Mouse (Mus musculus): ENCODE data around the gene Nacc1. TPM values are rescaled to one million over a fixed set of nuclear protein-coding genes. Genes with fewer than 3 reads are reported as not detected.
A peak's percentile ranks its signal among the peaks of the same experiment; 100 is the strongest.

The Nacc1 gene
- polyA plus RNA-seq, 1 experiment from 2014 or later: 109 TPM

GRCm38 (mm10) chr8:84715893-84716468 lies 28.3 kb upstream of the Nacc1 start:
- no peaks in the 10 kb centered on the region for H3K27me3 ChIP-seq
- POLR2A ChIA-PET: no interaction called here
- in situ Hi-C loops (cut with MboI; ENCODE audit: low pct_unique_long_range_greater_than_20kb): no loop called here
- TF ChIP-seq CTCF (IDR thresholded peaks at IDR 0.05): no peak
- DNase-seq (ENCODE audit: low read depth, low spot score) (no peak), ATAC-seq (no peak)
- CTCF ChIA-PET: no interaction called here

- no peaks in the 10 kb centered on the region for H3K27me3 ChIP-seq
- in situ Hi-C loops (cut with MboI; ENCODE audit: low pct_unique_long_range_greater_than_20kb): no loop called here
- no peak for DNase-seq (ENCODE audit: low read depth, low spot score)
- TF ChIP-seq CTCF (IDR thresholded peaks at IDR 0.05): no peak
- CTCF ChIA-PET: interaction anchor here (0.9 to 3.5 kb wide), 2 partner anchors 12 to 23 kb away, joined by 3 to 14 read pairs; no protein-coding TSS in a partner anchor
- ATAC-seq: no peak
- POLR2A ChIA-PET: interaction anchor here (1.5 kb wide), 1 partner anchor 18 kb away, joined by 4 read pairs; no protein-coding TSS in a partner anchor
Measured at GRCm38 (mm10) chr8:84714161-84714560, 26.5 kb upstream of the Nacc1 start.

DNA sequence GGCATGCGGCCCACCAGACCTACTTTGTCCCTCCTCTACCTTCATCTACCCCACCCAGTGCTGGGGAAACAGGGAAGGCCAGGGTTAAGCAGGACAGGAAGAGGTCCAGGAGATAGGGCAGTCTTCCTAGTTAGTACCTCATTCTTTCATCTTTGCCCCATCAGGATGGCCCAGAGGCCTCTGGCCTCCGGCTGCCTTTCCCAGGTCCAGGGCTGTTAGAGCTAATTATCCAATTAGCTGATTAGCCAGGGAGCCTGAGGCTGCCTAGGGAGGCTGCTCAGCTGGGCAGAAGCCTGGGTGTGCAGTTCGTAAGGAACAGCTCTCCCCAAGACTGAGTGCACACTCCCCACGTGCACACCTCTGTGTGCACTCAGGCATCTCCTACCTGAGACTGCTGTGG lies 25.7 kb upstream of the Nacc1 start:
- H3K27me3 ChIP-seq: no peaks in the 10 kb centered on the region
- in situ Hi-C loops (cut with MboI; ENCODE audit: low pct_unique_long_range_greater_than_20kb): no loop called here
- ChIA-PET POLR2A (interaction anchor here (0.6 to 1.5 kb wide), 3 partner anchors 19 to 88 kb away, joined by 3 to 4 read pairs (median 4); no protein-coding TSS in a partner anchor), CTCF (interaction anchor here (0.9 to 3.5 kb wide), 3 partner anchors 12 to 100 kb away, joined by 3 to 14 read pairs (median 4); no protein-coding TSS in a partner anchor)
- ATAC-seq: no peak
- no peak for TF ChIP-seq CTCF (IDR thresholded peaks at IDR 0.05)
- DNase-seq (ENCODE audit: low read depth, low spot score): no peak

- TF ChIP-seq CTCF (IDR thresholded peaks at IDR 0.05): no peak
- in situ Hi-C loops (cut with MboI; ENCODE audit: low pct_unique_long_range_greater_than_20kb): no loop called here
- ATAC-seq (no peak), DNase-seq (ENCODE audit: low read depth, low spot score) (no peak)
- ChIA-PET POLR2A (interaction anchor here (0.8 to 1.5 kb wide), 2 partner anchors 19 to 33 kb away, joined by 4 read pairs; no protein-coding TSS in a partner anchor), CTCF (interaction anchor here (0.9 to 3.5 kb wide), 4 partner anchors 13 to 100 kb away, joined by 3 to 14 read pairs (median 6); no protein-coding TSS in a partner anchor)
- no peaks in the 10 kb centered on the region for H3K27me3 ChIP-seq
Measured at GRCm38 (mm10) chr8:84712759-84713120, 25.1 kb upstream of the Nacc1 start.

- in situ Hi-C loops (cut with MboI; ENCODE audit: low pct_unique_long_range_greater_than_20kb): no loop called here
- TF ChIP-seq CTCF (IDR thresholded peaks at IDR 0.05): no peak
- ATAC-seq: no peak
- peak; percentile 80 for DNase-seq (ENCODE audit: low read depth, low spot score)
- H3K27me3 ChIP-seq: no peaks in the 10 kb centered on the region
- ChIA-PET POLR2A (interaction anchor here (0.7 to 1.5 kb wide), 3 partner anchors 14 to 33 kb away, joined by 3 to 4 read pairs (median 4); no protein-coding TSS in a partner anchor), CTCF (interaction anchor here (0.8 to 3.5 kb wide), 9 partner anchors 11 to 103 kb away, joined by 3 to 14 read pairs (median 4); partner anchors contain the start of gene G430095P16Rik)
Measured at GRCm38 (mm10) chr8:84711933-84712758, 24.5 kb upstream of the Nacc1 start.

DNA sequence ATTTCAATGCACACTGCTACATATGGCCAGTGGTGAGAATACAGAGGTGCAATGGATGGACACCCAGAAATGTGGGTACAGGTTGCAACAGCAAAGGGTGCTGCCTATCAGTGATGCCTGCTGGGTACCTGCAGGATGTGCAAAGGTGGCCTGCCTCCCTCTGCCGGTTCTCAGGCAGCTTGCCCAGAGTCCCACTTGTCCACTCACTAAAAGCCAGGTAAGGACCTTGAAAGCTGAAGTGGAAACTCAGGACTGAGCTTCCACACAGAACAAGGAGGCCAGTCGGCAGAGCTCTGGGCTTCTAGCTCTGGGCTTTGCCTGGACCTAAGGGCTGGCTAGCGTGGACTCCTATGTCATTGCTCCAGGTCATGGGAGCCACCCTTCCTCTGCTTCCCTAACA lies 23.6 kb upstream of the Nacc1 start:
- POLR2A ChIA-PET: interaction anchor here (0.7 kb wide), 1 partner anchor 13 kb away, joined by 3 read pairs; no protein-coding TSS in a partner anchor
- in situ Hi-C loops (cut with MboI; ENCODE audit: low pct_unique_long_range_greater_than_20kb): no loop called here
- CTCF ChIA-PET: interaction anchor here (0.7 to 3.5 kb wide), 10 partner anchors 12 to 104 kb away, joined by 3 to 14 read pairs (median 4); partner anchors contain the start of gene G430095P16Rik
- DNase-seq (ENCODE audit: low read depth, low spot score) (no peak), ATAC-seq (no peak)
- no peaks in the 10 kb centered on the region for H3K27me3 ChIP-seq
- TF ChIP-seq CTCF (IDR thresholded peaks at IDR 0.05): no peak

DNA sequence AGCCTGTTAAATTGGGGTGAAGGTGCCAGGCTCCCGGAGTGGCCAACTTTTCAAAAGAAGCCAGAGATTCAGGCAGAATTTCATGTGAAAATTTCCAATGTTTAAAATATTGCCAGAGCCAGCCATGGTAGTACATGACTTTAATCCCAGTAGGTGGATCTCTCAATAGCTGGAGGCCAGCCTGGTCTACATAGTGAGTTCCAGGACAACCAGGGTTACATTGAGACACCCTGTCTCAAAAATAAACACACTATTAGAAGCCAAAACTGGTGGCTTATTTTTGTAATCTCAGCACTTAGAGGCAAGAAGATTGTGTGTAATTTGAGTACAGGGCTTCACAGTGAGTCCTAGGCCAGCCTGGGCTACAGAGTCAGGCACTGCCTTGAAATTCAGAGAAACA lies 22.3 kb upstream of the Nacc1 start:
- ChIA-PET POLR2A (interaction anchor here (1.3 kb wide), 1 partner anchor 105 kb away, joined by 4 read pairs; no protein-coding TSS in a partner anchor), CTCF (interaction anchor here (0.8 to 4.6 kb wide), 11 partner anchors 10 to 117 kb away, joined by 3 to 80 read pairs (median 8); no protein-coding TSS in a partner anchor)
- in situ Hi-C loops (cut with MboI; ENCODE audit: low pct_unique_long_range_greater_than_20kb): no loop called here
- no peaks in the 10 kb centered on the region for H3K27me3 ChIP-seq
- TF ChIP-seq CTCF (IDR thresholded peaks at IDR 0.05): no peak
- ATAC-seq (no peak), DNase-seq (ENCODE audit: low read depth, low spot score) (no peak)

DNA sequence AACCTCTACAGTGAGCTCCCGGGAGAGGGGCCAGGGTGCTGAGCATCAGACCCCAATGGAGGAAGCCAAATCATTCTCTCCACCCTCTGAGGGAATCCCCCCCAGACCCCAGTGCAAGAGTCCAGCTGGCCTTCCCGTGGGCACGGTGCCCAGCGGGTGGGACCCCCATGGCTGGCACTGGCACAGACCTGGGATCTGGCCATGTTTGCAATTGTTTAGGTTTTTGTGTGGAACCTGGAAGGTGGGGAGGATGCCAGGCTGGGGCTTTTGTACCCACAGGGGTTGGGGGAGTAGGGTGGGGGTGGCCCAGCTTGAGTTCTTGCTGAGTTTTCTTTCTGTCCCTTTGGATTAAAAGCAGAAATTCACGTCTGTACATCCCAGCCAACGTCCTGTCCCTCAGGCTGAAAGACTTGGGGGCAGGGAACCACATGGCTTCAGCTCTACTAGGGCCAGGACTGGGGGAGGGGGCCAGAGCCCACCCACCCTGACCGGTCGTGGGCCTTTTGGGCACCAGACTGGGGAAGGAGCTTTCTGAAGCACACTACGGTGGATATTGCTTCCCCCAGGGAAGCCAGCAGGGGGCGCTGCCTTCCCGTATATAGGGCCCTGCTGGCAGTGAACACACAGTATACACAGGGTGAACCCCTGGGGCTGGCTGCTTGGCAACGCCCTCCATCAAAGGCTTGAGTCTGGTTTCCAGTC lies 21.3 kb upstream of the Nacc1 start:
- ChIA-PET POLR2A (interaction anchor here (0.7 to 1.3 kb wide), 9 partner anchors 10 to 424 kb away, joined by 3 to 4 read pairs (median 3); partner anchors contain the start of gene Dand5), CTCF (interaction anchor here (0.7 to 4.6 kb wide), 13 partner anchors 9 to 118 kb away, joined by 3 to 80 read pairs (median 7); no protein-coding TSS in a partner anchor)
- no peaks in the 10 kb centered on the region for H3K27me3 ChIP-seq
- in situ Hi-C loops (cut with MboI; ENCODE audit: low pct_unique_long_range_greater_than_20kb): no loop called here
- peak; percentile 24 for ATAC-seq
- no peak for DNase-seq (ENCODE audit: low read depth, low spot score)
- no peak for TF ChIP-seq CTCF (IDR thresholded peaks at IDR 0.05)

DNA sequence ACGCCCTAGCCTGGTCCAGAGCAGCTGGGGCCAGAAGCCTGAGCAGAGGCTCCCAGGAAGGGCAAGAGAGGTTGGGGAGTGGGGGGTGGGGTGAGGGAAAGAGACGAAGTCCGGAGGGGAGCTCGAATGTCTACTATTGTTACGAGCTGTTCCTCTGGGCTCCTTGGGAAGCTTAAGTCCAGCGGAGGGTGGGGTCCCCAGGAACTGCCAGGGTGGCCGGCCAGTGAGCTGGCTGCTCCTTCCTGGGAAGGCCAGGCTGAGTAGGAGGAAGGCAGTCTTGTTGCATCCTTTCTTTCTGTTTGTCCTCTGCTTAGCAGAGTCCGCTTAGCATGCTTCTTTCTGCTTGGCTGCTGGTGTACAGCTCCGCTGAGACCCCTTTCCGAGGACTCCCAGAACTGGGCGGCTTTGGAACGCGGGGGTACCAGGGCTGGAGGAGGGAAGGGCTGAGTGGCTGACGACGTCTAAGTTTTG lies 20.4 kb upstream of the Nacc1 start:
- DNase-seq (ENCODE audit: low read depth, low spot score): no peak
- H3K27me3 ChIP-seq: no peaks in the 10 kb centered on the region
- no peak for TF ChIP-seq CTCF (IDR thresholded peaks at IDR 0.05)
- ChIA-PET CTCF (interaction anchor here (1.0 to 4.6 kb wide), 6 partner anchors 9 to 104 kb away, joined by 3 to 80 read pairs (median 9); no protein-coding TSS in a partner anchor), POLR2A (interaction anchor here (0.7 to 1.1 kb wide), 3 partner anchors 9 to 114 kb away, joined by 3 to 4 read pairs (median 3); partner anchors contain the start of gene Dand5)
- ATAC-seq: no peak
- in situ Hi-C loops (cut with MboI; ENCODE audit: low pct_unique_long_range_greater_than_20kb): no loop called here

Measured in Patski (cell line).